Mouse (Mus musculus) urinary bladder, postnatal 10 days (tissue): ENCODE data around the gene Polq.
"Not testable (repeated sequence)": the region's sequence is repeated elsewhere in the genome, so short reads cannot be mapped to it uniquely, and the experiment has no call there.

Experiments
- DNase-seq: peaks from one replicate; pipeline ENCODE4 v3.0.0; 2022; ENCODE audit warnings: low spot score

Gene Polq

DNA sequence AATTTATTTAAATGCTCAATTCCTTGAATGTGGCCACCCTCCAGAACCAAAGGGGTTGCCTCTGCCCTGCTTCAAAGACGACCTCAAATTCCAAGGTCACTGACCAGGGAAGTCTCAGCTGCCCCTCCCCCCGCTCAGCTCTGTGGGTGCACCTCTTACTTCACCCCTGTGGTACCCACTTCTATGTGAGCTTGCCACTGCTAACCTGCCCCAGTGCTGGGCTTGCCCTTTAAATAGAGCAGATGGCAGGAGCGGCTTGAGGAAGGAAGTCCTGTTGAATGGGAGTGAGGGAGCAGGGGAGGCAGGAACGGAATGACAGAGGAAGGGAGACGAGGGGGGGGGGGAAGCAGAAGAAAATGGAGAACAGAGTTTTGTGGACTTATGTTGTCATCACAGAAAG is 97.2 kb downstream of the Polq start:
- no peak for DNase-seq

DNA sequence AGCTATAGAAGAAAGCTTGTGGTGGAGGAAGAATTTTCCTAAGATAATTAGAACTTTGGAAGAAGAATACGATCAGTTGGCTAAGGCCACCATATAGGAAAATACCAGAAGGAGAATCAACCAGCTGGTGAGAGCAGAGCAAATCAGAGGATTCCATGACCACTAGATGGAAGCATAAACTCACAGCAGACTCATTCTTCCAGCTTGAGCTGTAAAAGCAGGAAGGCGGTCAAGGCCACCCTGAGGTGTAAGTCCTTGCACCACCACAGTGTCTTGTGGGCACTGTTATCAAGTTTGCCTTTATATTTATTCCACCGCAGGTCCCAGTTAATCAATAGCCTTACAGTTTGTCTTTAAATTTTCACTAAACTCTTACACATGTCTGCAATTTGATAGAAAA is 97.7 kb downstream of the Polq start:
- no peak for DNase-seq

DNA sequence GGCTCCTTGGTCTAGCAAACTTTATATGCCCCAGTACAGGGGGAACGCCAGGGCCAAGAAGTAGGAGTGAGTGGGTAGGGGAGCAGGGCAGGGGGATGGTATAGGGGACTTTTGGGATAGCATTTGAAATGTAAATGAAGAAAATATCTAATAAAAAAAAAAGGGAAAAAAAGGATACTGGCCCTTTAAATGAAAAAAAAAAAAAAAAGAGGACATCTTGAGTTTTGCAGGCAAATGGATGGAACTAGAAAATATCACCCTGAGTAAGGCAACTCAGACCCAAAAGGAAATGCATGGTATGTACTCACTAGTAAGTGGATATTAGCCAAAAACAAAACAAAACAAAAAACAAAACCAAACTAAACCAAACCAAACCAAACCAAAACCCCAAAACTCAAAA is 113.6 kb downstream of the Polq start:
- not testable (repeated sequence) for DNase-seq
